Mouse (Mus musculus): ENCODE data around the gene Itgb1bp1.

Gene Itgb1bp1

GRCm38 (mm10) chr12:21301324-21301723, 15.2 kb upstream of the Itgb1bp1 start:
- no peak for DNase-seq (ENCODE audit: low spot score)

- DNase-seq (ENCODE audit: low spot score), result no peak
Observed at GRCm38 (mm10) chr12:21298856-21299255, 12.8 kb upstream of the Itgb1bp1 start.

- no peak for DNase-seq (ENCODE audit: low spot score)
Observed at GRCm38 (mm10) chr12:21289651-21290050, 3.6 kb upstream of the Itgb1bp1 start.

GRCm38 (mm10) chr12:21288716-21289395, 2.8 kb upstream of the Itgb1bp1 start:
- peak; percentile 33 for DNase-seq (ENCODE audit: low spot score)

GRCm38 (mm10) chr12:21286712-21287650, 897 bp upstream of the Itgb1bp1 start:
- DNase-seq (ENCODE audit: low spot score), result peak; percentile 32

- DNase-seq (ENCODE audit: low spot score), result peak; percentile 55
Observed at GRCm38 (mm10) chr12:21285508-21286242, 409 bp downstream of the Itgb1bp1 start.

DNA sequence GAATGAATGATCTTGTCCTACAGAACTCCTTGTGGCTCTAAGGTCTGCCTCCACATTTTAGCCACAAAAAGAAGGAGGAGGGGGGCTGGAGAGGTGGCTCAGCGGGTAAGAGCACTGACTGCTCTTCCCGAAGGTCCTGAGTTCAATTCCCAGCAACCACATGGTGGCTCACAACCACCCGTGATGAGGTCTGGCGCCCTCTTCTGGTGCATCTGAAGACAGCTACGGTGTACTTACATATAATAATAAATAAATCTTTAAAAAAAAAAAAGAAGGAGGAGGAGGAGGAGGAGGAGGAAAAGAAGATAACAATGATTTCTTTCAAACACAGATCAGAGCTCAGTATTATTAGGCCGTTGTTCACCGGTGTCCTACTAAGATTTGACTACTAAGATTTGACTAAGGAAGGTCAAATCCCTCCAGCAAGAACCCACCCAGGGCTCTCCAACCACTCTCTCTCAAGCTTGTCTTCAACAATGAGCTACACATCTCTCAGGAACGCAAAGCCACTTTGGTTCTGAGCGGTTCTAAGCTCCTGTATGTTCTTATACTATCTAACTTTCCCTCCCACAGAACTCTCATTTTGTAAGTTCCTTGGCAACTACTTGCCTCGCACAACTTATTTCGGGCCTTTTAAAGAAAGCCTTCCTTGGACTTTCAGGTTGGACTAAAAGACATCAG, 1.2 kb downstream of the Itgb1bp1 start, which contains the start of gene Cpsf3:
TSS of gene Cpsf3 (plus strand) at position 631 of the 681 bp plus-strand sequence.
- DNase-seq (ENCODE audit: low spot score), result no peak

DNA sequence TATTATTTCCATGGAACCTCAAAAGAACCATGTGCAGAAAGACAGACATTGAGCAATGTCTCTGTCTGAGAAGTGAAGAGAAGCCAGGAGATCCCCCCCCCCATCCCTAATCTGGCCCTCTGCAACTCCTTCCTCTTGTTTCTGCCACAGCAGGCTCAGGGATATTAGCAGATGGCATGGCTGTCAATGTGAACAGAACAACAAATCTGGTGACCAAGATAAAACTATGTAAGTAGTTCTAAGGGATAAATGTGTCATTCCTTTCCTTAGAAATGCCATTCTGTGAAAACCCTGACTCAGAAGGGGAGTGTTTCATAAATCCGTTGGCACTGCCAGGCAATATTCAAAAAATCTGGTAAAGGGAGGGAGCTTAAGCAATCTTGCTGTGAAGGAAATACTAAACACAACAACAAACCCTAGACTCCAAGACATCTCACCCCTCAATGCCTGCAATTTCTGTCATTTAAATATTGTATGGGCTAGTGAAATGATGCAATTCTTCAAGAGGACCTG, 8.7 kb downstream of the Itgb1bp1 start:
- peak; percentile 71 for DNase-seq (ENCODE audit: low spot score)

GRCm38 (mm10) chr12:21274446-21274845, 11.6 kb downstream of the Itgb1bp1 start:
- no peak for DNase-seq (ENCODE audit: low spot score)

DNA sequence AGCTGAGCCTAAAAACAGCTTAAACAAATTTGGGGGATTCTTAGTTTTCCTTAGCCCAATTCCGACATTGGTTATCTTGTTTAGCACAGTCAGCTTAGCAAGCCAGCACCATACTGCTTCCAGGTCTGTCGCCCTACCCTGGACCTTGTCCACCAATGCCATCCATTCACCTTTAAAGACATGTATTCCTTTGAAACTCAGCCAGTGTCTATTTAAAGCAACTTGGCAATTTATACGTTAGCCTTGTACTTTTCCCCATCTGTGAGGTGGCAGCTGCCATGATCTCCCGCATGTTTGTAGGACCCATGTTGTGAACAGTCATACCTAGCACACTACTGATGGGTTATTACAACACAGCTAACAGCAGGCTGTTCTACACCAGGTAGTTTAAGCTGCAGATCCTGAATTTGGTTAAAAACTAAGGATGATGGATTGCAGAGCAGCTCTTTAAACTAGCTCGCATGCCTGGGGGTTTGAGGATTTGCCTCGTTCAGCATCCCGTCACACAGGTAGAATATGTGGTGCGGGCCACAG, 17.9 kb downstream of the Itgb1bp1 start:
- DNase-seq (ENCODE audit: low spot score), result no peak

GRCm38 (mm10) chr12:21266784-21267098, 19.3 kb downstream of the Itgb1bp1 start:
- DNase-seq (ENCODE audit: low spot score), result no peak

GRCm38 (mm10) chr12:21265946-21266783, 19.9 kb downstream of the Itgb1bp1 start:
- DNase-seq (ENCODE audit: low spot score), result peak; percentile 52

GRCm38 (mm10) chr12:21265501-21265900, 20.6 kb downstream of the Itgb1bp1 start:
- DNase-seq (ENCODE audit: low spot score), result no peak

GRCm38 (mm10) chr12:21264970-21265369, 21.1 kb downstream of the Itgb1bp1 start:
- no peak for DNase-seq (ENCODE audit: low spot score)

DNA sequence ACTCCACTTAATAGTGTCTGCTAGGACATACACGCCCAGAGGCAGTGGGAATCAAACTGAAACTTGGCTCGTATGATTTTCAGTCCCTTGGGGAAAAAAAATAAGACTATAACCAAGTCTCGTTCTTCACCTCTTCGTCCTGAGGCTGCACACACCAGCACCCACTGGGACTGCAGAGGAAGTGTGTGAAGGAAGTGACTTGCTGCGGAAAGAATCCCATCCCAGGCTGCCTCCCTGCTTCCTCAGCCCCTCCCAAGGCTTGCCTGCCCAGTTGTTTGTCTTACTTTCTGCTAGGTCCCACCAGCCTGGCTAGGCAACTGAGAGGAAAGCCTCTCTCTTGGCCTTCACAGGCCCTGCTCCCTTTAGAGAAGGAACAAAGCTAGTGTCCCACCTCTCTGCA, 21.8 kb downstream of the Itgb1bp1 start:
- no peak for DNase-seq (ENCODE audit: low spot score)

DNA sequence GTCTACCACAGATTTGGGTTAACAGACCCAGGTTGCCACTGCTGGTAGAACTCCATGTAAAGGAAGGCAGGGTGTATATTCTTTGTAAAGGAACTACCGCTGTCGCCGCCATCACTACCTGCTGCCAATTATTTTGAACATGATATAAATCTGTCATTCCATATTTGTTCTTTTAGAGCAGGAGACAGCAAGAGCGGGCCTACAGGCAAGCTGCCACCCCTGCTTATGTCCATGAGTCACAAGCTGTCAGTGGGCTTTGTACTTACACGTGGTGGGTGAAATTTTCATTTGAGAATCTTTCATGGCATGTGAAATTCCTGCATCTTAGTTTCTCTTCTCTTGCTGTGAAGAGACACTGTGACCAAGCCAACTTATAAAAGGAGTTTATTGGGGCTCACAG, 22.8 kb downstream of the Itgb1bp1 start:
- no peak for DNase-seq (ENCODE audit: low spot score)

- peak; percentile 79 for DNase-seq (ENCODE audit: low spot score)
Observed at GRCm38 (mm10) chr12:21261521-21261920, 24.6 kb downstream of the Itgb1bp1 start.

GRCm38 (mm10) chr12:21260494-21261256, 25.4 kb downstream of the Itgb1bp1 start:
- DNase-seq (ENCODE audit: low spot score), result peak; percentile 51

GRCm38 (mm10) chr12:21247711-21248392, 38.2 kb downstream of the Itgb1bp1 start:
- DNase-seq (ENCODE audit: low spot score), result no peak

Data from adipocyte (in vitro differentiated cells).